Mouse (Mus musculus) brain, adult 2 months (tissue): ENCODE measurements at regions not wholly inside any gene's neighbourhood (a gene's known extent, or its start where the extent isn't known, plus 50 kb on each side); places are given as distances from the start of the nearest gene placed in this dataset.

ENCODE experiments used
- DNase-seq: peaks from one replicate; pipeline ENCODE4 v3.0.0; 2011; ENCODE audit warnings: low read depth, low spot score

DNA sequence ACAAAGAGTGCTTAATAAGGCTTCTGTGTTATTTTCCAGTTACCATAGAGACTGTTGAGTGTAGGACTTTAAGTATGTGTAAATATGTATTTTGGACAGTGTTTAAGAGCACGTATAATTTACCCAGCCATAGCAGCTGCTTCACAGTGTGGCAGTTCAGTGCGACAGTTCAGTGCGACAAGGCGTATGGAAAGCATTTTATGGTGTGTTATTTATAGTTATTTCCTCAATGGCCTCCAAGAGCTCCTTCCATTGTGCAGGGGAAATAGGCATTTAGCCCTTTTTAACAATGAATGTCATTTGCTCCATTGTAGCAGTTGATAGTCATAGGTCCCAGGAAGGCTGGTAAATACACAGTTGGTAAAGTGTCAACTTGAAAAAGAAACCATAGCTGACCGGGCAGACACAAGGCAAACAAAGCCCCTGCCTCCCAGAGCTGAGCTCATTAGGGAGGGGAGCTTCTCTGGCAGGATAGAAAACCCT is 275.1 kb upstream of the Dynlrb2 start:
- DNase-seq, result no peak

DNA sequence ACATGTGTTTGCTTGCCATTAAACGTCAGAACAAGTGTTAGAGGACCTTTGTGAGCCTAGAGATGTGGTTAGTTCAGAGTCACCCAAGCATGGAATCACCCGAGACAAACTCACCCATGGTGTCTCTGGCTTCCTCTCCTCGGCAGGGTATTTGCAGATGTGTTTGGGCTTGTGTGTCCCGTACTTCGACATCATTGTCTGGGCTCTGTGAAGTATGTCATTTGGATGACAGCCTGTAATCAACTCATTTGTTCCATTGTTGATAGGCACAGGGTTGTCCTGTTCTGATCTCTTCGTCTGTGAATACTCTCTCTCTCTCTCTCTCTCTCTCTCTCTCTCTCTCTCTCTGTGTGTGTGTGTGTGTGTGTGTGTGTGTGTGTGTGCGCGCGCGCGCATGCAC is 277.8 kb upstream of the Dynlrb2 start:
- DNase-seq, result no peak

DNA sequence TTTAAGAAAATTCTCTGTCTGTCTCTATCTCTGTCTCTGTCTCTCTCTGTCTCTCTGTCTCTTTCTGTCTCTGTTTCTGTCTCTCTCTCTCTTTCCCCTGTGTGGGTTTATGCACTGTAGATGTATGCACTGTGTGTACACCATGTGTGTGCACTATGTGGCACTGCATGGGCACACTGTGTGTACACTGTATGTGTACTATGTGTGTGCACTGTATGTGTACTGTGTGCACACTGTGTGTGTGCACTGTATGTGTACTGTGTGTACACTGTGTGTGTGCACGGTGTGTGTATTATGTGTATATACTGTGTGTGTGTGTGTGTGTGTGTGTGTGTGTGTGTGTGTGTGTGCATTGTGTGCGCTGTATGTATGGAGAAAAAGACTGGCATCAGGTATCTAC is 281.5 kb upstream of the Dynlrb2 start:
- no peak for DNase-seq

DNA sequence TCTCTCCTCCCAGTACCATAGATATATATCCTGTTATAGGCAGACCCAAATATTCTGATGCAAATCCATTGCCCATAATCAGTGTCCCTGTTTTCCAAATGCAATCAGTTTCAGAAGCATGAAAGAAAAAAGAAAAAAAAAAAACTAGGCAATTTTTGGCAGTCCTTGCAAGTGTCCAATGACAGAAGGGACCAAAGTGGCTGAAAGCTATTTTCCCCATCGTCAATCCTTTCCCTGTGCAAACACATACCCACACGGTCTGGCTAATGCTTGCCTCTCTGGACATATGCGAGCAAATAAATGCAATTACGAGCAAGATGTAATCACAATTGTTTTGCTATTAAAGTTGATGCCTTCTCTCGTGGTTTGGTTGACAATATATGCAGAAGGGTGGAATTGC is 288.9 kb upstream of the Dynlrb2 start:
- no peak for DNase-seq

DNA sequence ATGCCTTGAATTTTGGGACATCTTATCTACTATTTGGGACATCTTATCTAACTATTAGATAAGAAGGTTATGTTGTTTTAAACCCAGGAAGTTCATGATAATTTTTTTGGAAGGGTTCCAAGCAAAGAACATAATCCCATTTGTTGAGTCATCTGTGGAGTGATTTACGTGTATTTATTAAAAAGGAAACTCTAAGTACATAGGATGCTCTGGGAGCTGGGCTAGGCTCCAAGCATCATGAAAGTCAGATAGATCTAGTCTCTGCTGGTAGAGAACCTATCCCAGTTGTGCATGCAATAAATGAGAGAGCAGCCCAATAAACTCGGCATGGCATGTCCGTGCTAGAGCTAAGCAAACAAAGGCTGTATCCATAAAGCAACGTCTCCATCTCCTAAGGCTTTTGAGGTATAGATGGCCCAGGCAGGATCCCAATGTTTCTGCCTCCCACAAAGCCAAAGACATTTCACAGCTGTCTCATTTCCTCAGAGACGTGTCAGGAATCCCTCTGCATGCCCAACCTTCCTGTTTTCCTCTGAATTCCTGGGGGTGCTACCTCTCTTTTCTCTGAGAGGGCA is 289.4 kb upstream of the Dynlrb2 start:
- DNase-seq, result no peak

DNA sequence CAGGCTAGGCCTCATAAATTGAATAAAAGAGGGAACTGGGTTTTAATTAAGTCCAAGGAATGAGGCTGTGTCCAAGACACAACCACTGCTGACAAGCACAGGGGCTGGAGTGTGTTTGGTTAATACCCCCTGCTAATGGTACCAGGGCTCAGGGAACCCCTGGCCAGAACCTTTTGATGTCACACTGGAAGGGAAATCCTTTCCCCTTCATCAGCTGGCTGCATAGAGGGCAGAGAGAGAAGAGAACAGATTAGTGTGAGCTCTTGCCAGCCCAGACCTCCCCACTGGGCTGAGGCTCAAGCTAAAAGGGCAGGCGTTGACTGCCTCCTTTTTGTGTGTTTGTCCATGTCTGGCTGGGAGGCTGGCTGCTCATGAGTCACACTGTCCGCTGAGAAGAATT is 301.1 kb upstream of the Dynlrb2 start:
- DNase-seq, result peak; percentile 11

DNA sequence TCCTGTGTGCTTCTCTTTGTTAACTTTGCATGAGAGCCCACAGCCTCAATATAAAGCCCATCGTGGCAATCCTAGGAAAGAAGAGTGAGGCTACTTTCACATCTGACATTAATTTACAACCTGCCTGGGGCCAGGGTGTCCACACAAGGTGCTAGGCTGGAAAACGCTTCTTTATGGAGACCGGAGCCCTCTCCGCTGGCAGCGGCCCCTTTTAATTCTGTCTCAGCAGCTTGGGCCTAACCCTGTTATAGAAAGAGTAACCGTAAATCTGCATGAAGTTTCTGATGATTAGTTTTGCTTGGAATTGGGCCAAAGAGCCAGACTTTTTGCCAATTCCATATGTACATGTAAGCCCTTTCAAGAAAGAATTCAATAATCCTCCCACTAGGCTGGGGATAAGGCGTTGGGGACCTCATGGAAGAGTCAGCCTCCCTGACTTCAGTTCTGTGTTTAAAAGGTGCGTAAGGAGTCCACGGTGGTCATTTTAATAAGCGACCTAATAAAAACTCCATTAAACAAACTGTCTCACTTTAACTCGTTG is 304.2 kb upstream of the Dynlrb2 start:
- no peak for DNase-seq

DNA sequence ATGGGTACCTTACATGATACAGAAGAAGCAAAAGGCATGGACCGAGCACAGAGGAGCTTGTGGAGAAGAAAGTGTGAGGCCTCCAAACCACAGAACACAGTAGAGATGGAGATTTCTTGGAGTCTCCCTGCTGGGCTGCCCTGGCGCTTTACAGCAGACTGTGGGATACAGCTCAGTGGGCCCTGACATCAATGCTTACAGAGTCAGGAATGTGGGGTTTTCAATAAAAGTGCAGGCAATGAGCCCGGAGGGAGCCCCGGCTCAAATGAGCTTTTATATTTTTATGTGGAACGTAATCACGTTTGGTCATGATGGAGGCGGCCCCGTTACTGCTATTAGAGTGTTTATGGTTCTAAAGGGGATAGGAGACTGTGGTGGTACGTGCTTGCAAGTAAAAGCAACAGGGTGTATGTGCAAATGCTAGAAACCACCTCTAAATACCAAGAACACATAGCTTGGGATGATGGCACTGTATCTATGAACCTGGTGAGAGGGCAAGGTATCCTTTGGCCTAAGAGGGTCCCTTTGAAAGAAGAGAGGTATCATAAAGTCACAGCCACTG is 308.1 kb upstream of the Dynlrb2 start:
- no peak for DNase-seq

DNA sequence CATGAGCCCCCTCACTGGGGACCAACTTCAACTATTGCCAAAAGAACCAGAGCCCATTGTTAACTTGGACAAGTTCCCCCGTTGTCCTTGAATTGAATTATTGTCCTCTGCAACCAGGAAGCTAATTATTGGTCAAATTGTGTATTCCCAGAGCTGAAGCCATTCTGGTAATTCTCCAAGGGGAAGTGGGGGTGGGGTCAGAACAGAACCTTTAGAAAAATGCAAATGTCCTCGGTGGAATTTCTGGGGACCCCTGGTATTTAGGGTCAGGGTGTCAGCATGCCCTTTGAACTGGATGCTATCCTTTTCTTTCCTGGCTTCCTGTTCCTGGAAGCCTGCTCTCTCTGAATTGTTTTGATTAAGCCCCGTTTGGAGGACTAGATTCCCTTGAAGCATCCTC is 312.7 kb upstream of the Dynlrb2 start:
- DNase-seq, result no peak

DNA sequence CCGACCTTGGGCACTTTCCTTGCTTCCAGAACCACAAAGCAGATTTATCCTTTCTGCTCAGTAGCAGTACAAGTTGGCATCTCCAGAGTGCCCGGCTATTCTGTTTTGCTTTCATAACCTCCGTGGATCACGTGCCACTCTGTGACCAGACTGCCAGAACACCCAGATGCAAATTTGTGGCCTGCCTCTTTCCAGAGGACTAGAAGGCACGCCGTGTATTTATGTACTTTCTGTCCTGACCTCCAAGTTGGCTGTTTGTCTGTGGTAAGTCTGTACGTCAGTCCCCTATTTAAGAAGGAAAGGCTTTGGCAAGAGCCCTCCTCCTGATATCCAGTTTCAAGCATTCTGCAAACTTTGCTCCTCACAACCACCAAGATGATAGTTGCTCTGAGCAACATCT is 319.6 kb upstream of the Dynlrb2 start:
- no peak for DNase-seq

DNA sequence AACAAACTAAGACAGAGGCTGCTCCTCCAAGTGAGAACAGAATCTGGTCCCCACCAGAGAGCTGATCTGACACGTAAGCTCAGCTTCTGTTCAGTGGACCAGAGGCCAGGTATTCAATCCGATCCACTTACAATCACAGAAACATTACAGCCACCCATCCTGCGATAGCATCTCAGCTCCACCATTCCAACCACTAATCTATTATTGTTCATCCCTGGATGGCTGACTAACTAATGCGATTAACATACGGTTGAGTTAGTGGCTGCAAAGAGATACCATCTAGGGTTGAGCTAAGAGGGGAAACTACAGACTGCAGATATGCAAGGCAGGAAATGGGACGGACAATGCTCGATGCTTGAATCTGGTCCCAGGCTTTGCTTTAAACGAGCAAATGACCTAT is 320.5 kb upstream of the Dynlrb2 start:
- DNase-seq, result no peak

DNA sequence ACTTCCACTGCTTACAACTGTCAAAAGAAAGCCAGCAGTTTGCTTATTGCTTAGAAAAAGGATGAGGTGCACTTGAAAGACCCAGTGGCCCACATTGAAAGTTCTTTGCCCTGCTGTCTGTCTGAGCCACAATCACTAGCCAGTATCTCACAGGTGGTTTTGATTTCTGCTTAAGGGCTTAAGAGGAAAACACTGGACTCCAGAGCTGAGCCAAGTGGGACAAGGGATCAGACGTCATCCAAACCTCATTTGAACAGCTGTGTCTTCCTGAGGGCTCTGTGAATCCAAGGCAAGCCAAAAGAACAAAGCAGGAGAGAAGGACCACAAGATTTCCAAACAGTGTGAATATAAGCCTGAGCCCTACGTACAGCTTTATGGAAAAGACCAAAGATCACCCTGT is 326.8 kb upstream of the Dynlrb2 start:
- DNase-seq, result no peak

DNA sequence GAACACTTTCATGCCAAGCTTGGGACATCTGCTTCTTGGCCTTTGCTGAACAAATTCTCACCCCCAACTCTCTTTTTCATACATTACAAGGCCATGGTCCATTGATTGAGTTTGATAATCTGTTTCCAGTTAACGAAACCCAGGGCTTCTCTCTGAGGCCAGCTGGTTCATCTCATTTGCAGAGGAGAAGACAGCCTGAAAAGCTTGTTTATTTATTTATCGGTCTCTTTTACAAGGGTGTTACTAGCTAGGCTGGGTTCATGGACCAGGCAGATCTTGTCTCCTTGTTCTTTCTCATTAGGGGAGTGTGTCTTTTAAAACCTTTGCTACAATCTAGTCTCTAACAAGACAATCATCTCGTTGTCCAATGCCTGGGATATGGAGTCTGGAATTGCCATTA is 329.9 kb upstream of the Dynlrb2 start:
- DNase-seq, result no peak

DNA sequence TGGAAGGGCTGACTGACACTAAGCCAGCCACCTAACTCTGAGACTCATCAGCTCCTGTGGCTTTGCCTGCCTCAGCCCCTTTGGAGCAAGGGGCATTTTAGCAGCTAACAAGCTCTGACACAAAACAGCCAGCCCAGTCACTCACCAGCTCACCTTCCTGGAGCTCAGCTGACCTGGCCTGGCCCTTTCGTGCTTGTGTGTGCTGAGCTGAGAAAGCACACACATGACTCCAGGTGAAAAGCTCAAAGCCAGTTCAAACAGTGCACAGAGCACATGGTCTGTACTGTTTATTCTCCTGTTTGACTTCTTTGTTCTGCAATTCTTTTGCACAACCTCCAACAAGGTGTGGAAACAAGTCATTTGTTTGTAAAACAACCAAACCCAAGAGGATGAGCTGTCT is 330.8 kb upstream of the Dynlrb2 start:
- no peak for DNase-seq

DNA sequence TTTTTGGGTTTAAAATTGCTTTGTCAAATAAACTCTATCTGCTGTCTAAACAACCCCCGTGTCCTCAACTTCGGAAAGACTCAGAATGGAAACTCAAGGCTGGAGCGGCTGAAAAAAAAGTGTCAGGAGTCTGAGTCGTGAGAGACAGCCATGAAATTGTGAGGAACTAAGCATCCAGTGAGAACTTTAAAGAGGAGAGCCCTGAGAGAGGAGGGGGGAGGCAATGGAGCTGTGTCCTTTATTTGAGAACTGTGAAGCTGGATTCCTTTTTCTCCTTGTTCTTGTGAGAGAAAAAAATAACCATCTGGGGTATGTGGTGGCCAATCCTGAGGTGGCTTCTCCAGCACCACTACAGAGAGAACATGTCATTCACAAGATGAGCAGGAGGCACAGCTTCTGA is 336.9 kb upstream of the Dynlrb2 start:
- DNase-seq, result peak; percentile 4

DNA sequence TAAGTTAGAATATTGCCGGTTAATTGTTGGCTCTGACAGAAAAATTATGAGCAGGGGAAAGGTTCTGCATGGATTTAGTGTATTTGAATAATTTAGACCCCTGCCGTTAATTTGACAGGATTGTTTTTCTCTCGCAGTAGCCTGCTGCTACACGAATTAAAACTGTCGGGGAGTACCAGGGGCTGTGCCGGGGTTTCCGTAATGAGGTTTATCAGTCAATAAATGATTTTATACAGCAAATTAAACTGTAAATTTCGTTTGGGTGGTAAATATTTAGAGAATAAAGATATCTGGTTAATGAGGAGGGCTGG is 339.8 kb upstream of the Dynlrb2 start:
- no peak for DNase-seq

DNA sequence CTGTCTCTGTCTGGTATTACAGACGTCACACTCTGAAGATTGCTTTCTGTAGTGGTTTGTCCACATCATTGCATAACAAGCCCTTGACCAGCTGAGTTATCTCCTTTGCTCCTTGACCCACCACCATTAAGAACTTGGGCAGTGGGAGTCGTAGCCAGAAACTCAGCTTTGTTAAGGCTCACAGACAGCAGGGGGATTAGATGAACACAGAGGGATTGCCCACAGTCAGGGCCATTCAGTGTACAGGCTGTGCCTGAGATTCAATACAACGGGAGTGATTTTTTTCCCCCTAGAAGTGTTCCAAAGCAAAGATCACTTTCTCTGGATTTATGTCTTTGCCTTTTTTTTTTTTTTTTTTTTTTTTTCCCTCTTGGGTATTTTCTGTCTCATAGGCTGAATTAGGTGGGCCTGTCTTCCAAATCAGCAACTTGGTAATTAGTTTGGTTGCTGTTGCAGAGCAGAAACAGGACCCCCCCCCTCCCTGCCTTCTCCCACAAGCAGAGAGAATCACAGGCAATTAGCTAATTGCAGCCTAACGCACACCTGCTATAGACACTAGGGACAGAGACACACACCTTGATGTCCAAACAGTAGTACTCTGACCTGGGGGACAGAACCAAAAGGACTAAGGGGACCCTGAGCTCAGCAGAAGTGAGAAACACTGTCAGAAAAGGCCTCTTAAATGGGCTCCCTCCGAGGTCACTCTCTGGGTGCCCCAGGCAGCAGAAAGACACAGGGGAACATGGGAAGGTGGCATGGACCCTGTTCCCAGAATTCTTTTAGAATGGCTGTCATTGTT is 340.4 kb upstream of the Dynlrb2 start:
- DNase-seq, result no peak

DNA sequence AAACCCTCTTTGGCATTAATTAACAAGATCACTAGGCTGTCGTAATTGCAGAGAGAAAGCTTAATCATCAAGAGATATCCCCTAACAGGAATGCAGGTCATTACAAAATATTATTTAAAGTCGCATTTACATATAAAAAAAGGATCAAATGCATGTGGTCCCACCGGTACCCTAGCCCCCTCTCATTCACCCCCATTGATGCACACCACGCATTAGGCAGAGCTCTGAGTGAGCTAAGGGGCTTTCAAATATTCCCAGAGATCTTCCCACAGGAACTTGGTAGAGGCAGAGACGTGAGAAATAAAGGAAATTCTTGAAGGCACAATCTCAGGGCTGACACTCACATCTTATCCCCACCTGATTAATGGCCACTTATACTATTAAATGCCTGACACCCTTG is 343.8 kb upstream of the Dynlrb2 start:
- DNase-seq, result no peak

DNA sequence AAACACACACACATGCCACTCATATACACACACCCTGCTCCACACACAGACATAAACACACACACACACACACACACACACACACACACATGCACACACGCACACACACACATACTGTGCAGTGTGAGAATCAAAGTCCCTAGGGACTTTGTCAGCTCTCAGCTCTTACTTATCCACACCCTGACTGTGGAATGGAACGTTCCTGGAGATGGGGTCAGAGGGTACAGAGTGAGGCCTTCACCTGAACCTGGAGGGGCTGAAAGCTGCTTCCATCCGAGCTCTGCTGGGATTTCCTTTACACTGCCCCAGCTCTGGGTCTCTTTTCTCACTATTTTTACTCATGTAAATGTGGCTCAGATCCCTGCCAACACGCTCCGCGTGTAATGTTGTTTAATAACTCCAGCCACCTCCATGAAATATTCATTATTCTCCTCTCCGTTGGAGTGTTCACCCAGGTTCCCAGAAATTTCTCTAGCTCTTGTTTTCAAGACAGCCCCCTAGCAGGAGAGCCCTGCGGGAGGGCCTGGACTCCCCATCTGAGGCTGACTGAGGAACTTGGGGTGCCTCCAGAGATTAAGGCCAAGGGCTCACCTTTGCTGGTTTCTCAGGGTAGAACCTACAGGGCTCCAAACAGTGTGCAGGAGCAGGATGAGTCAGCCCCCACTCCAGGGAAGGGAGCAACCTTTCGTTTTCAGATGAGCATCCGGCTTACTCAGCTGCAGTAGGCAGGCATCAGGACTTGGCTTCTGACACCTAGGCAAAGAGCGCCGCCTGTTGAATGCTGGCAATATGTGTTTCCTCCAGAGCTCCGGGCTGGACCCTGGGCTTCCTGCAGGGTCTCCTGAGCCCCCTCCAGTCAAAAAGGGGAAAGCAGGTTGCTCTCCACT is 360.8 kb upstream of the Dynlrb2 start:
- DNase-seq, result peak; percentile 91

DNA sequence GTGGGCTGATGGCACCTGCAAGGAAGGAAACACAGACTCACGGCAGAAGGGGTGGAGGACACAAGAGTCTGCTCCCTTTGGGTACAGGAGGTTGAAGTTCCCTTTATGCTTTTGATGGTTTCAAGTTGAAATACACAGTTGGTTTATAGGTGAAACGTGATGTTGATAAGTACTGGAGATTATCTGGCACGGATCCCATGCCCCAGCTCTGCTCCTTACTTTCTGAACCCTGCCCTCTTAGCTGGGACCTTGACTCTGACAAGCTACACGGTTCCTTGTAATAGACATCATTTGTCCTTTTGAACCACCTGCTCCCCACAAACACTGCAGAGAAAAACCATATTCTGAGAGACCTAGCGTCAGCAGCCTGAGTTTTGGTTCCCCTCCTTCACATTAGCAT is 363.4 kb upstream of the Dynlrb2 start:
- DNase-seq, result no peak

DNA sequence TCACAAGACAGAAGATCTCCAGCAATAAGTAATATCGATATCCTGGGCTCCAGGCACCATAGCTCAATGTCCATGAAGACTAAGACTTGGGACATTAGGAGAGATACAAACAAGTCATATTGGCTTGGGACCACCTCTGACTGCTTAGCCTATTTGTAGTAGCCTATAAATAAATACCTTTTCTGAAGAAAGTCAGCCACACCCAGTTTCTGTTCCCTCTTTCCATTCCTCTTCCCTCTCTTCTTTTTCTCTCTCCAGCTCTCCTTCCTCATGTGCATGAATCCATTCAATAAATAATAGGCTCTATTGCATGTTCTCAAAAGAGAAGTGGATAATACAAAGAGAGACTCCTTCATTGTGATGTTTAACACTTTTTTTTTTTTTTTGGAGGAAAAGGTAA is 364.8 kb upstream of the Dynlrb2 start:
- DNase-seq, result no peak

DNA sequence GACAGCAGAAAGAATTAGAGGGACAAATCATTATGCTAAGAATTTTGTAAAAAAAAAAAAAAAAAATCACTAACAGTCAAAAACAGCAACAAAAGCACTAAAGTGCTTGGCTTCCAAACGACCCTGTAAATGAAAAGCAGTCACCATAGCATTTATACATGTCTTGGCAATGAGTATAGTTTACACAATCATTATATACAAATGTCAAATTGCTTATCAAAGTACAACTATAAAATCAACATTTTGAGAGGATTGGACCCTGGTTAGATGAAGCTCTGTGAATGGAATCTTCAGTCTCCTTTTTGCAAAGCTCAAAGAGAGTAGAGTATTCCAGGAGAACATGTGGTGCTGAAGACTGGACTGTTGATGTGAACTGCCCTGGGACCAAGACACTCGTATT is 367.0 kb upstream of the Dynlrb2 start:
- no peak for DNase-seq
